Mouse (Mus musculus) heart, embryonic 10.5 days (tissue): ENCODE data around the gene Cand2. TPM values are rescaled to one million over a fixed set of nuclear protein-coding genes. Genes with fewer than 3 reads are reported as not detected.
"Not testable (repeated sequence)": the region's sequence is repeated elsewhere in the genome, so short reads cannot be mapped to it uniquely, and the experiment has no call there.

Experiments
- DNase-seq: peaks from one replicate; pipeline ENCODE4 v3.0.0-alpha.2; 2017; ENCODE audit warnings: low spot score
- H3K27ac ChIP-seq: fragments of 300-500 bp; sonication (generic); 2 replicates; pipeline ENCODE4 v1.5.1; 2016; ENCODE audit warnings: mild to moderate bottlenecking
- H3K27me3 ChIP-seq: fragments of 300-500 bp; sonication (generic); 2 replicates; pipeline ENCODE4 v1.6.1; 2016; ENCODE audit warnings: mild to moderate bottlenecking; ENCODE audit not compliant: poor library complexity, insufficient read depth, severe bottlenecking
- H3K36me3 ChIP-seq: fragments of 300-500 bp; sonication (generic); 2 replicates; pipeline ENCODE4 v1.6.1; 2016; ENCODE audit warnings: mild to moderate bottlenecking, moderate library complexity
- H3K4me1 ChIP-seq: fragments of 300-500 bp; sonication (generic); 2 replicates; pipeline ENCODE4 v1.6.1; 2016; ENCODE audit warnings: mild to moderate bottlenecking
- H3K4me3 ChIP-seq: fragments of 300-500 bp; sonication (generic); 2 replicates; pipeline ENCODE4 v1.5.1; 2016; ENCODE audit warnings: mild to moderate bottlenecking, moderate library complexity
- H3K9me3 ChIP-seq: fragments of 300-500 bp; sonication (generic); 2 replicates; pipeline ENCODE4 v1.6.1; 2016; ENCODE audit warnings: mild to moderate bottlenecking, moderate library complexity
- WGBS: fragments of 180-500 bp; shearing (Covaris S2); methylation state at CpG from one replicate; pipeline ENCODE4 v1.1.7; 2016; 5-methylcytosine and 5-hydroxymethylcytosine counted together
- polyA plus RNA-seq: library from polyadenylated mRNA; unstranded; fragments of >200 nt; fragmentation: Nextera tagmentation; extraction: Ambion mirVana; gene quantifications from 2 replicates; pipeline ENCODE4 v1.2.1, GENCODE M21; 2016

Cand2 gene
- polyA plus RNA-seq, 1 experiment from 2014 or later, result 60.0 TPM

DNA sequence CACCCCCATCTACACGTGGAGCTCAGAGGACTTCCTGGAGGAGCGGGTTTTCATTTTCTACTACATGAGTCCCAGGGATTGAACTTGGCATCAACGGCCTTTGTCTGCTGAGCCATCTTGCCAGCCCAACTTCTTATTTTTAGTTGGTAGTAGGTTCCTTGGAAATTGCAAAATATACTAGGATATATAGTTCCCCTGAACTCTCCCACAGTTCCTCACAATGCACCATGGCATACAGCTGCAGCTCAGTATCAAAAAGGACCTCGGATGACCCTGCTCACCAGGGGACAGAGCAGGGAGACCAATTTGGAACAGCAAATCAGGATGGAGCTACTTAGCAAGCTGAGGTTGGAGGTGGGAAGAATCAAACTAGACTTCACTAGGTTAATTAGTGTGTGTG is 40.7 kb downstream of the Cand2 start:
- WGBS, result 74% methylated on average over 4 of the region's 4 CpGs
- Histone ChIP-seq H3K9me3 (no peaks in the 10 kb centered on the region), H3K27me3 (no peaks in the 10 kb centered on the region), H3K4me3 (no peak overlapping the region), H3K36me3 (no peaks in the 10 kb centered on the region), H3K27ac (no peak overlapping the region), H3K4me1 (peaks cover 13% of the 10 kb centered on the region)
- no peak for DNase-seq

DNA sequence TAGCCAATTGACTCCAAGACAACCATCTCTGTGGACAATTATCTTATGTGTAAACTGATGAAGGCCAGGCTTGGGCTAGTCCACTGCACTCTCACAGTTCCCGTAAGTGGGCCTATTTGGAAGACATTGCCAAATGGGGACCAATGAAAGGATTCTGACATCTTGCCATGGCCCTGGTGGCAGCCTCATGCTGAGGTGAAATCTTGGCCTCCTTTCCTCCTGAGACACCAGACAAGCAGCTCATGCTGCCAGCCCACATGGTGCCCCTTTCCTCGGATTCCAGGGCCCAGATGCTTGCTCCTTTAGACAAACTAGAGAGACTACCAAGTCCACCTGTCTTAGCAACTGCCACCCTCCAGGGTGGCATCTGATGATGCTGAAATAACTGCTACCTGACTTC is 43.8 kb downstream of the Cand2 start:
- Histone ChIP-seq H3K4me1 (peaks cover 13% of the 10 kb centered on the region), H3K4me3 (no peak overlapping the region), H3K27ac (no peak overlapping the region), H3K9me3 (no peaks in the 10 kb centered on the region), H3K36me3 (no peaks in the 10 kb centered on the region), H3K27me3 (no peaks in the 10 kb centered on the region)
- whole genome bisulfite sequencing, result 66% methylated on average over 2 of the region's 2 CpGs
- DNase-seq, result no peak

DNA sequence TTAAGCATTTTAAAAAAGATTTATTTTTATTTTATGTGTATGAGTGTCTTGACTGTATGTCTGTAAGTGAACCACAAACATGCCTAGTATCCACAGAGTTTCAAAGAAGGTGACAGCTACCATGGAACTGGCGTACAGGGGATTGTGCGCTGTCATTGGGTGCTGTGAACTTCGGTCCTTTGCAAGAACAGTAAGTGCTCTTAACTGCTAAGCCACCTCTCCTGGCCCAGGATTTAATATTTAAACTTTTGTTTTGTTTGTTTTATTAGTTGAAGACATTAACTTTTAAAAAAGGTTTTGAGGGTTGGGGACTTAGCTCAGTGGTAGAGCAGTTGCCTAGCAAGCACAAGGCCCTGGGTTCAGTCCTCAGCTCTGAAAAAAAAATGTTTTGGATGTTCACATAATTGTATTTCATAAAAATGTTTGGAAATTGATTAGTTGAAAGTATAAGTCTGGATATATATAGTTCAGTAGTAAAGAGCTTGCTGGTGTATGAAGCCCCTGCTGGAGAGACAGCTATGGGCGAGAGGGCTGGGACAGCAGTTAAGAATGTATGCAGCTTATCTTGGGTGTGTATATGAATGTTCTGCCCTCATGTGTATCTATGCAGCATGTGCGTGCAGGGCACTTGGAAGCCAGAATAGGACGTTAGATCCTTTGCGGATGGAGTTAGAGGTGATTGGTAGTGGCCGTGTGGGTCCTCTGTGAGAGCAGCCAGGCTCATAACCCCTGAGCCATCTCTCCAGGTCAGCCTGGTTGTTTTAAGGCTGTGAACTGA is 47.1 kb downstream of the Cand2 start:
- 81% methylated on average over 8 of the region's 8 CpGs for WGBS

GRCm38 (mm10) chr6:115823850-115824464 is 49.6 kb downstream of the Cand2 start:
- H3K4me3 ChIP-seq, result peak overlapping the region; percentile 35
- WGBS, result 3% methylated on average over 5 of the region's 11 CpGs
- peak overlapping the region; percentile 57; the same call in 1 of the 2 replicates for H3K27ac ChIP-seq

More for the DNA sequence above, 47.1 kb downstream of the Cand2 start:
- Histone ChIP-seq H3K36me3 (no peaks in the 10 kb centered on the region), H3K27ac (no peak overlapping the region), H3K9me3 (no peaks in the 10 kb centered on the region), H3K4me1 (peaks cover 8% of the 10 kb centered on the region; the same call in 1 of the 2 replicates), H3K27me3 (no peaks in the 10 kb centered on the region), H3K4me3 (no peak overlapping the region)
- DNase-seq, result no peak

GRCm38 (mm10) chr6:115830779-115831601 is 56.7 kb downstream of the Cand2 start:
- H3K4me1 ChIP-seq, result no peaks in the 10 kb centered on the region
- no peak overlapping the region for H3K4me3 ChIP-seq
- no peak overlapping the region for H3K27ac ChIP-seq
- H3K36me3 ChIP-seq, result peaks cover 3% of the 10 kb centered on the region; the same call in 1 of the 2 replicates
- no peaks in the 10 kb centered on the region for H3K27me3 ChIP-seq
- no peak for DNase-seq
- H3K9me3 ChIP-seq, result no peaks in the 10 kb centered on the region
- 81% methylated on average over 6 of the region's 6 CpGs for WGBS

More at GRCm38 (mm10) chr6:115823850-115824464, 49.6 kb downstream of the Cand2 start:
- H3K4me1 ChIP-seq, H3K36me3 ChIP-seq, H3K9me3 ChIP-seq, H3K27me3 ChIP-seq: not testable (repeated sequence)
- DNase-seq, result peak; percentile 94

DNA sequence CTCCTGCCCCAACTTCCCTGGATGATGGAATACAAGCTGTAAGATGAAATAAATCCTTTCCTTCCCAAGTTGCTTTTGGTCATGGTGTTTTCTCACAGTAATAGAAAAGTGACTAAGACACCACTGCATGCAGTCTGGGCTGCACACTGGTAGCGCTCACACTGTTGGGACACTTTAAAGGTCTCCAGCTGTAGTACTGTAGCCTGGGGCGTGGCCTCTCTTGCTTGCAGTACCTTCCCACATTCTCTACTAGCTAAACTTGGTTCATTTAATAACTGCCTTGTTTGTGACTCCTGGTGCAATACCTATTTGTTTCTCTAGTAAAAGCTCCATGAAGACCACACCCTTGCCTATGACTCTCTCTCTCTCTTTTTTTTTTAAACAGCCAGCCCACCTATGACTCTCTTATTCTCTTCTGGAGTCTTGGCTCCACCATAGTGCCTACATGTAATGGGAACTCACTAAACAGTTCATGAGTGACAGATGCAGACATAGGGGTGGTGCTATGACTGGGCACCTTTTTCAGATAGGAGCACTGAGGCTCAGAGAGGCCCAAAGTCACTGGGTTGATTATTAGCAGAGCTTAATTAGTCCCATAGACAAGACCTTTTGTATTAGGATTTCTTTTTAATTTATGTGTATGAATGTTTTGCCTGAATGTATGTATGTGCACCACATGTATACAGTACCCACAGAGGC is 58.0 kb downstream of the Cand2 start:
- Histone ChIP-seq H3K9me3 (no peaks in the 10 kb centered on the region), H3K4me1 (no peaks in the 10 kb centered on the region), H3K27me3 (no peaks in the 10 kb centered on the region), H3K4me3 (no peak overlapping the region), H3K36me3 (peaks cover 3% of the 10 kb centered on the region; the same call in 1 of the 2 replicates), H3K27ac (no peak overlapping the region)
- WGBS, result 87% methylated on average over 2 of the region's 2 CpGs
- no peak for DNase-seq

DNA sequence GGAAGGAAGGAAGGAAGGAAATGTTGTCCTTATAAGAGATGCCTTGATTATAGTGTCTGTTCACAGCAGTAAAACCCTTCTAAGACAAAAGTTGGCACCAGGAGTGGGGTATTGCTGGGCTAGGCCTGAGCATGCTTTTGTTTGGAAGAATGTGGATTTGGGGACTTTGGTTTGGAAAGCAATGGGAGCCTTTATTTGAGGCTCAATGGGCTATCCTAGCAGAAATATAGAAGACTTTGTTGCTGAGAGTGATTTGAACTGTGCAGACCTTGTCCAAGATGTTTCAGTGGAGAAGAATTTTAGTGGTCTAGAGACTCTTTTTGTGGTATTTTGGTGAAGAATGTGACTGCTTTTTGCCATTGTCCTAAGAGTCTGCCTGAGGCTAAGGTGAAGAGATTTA is 59.5 kb downstream of the Cand2 start:
- peaks cover 3% of the 10 kb centered on the region; the same call in 1 of the 2 replicates for H3K36me3 ChIP-seq
- DNase-seq, result no peak
- H3K4me1 ChIP-seq, result peaks cover 15% of the 10 kb centered on the region
- no peak overlapping the region for H3K4me3 ChIP-seq
- no peak overlapping the region for H3K27ac ChIP-seq
- H3K27me3 ChIP-seq, result no peaks in the 10 kb centered on the region
- H3K9me3 ChIP-seq, result no peaks in the 10 kb centered on the region

- peak; percentile 94 for DNase-seq
- Histone ChIP-seq H3K4me3 (peak within 1 kb of the TSS; percentile 60), H3K27me3 (no peaks in the 10 kb centered on the region), H3K9me3 (no peaks in the 10 kb centered on the region), H3K27ac (peak within 1 kb of the TSS; percentile 76), H3K36me3 (peaks cover 19% of the 10 kb centered on the region), H3K4me1 (peaks cover 20% of the 10 kb centered on the region)
- WGBS, result 1% methylated on average over 19 of the region's 19 CpGs
Measured at GRCm38 (mm10) chr6:115838161-115838597, 63.8 kb downstream of the Cand2 start, which contains the start of gene Efcab12. TSS of gene Efcab12 (minus strand) at chr6:115838412.

- H3K4me3 ChIP-seq, result peak overlapping the region; percentile 60
- peaks cover 20% of the 10 kb centered on the region for H3K4me1 ChIP-seq
- no peaks in the 10 kb centered on the region for H3K9me3 ChIP-seq
- no peak for DNase-seq
- H3K27me3 ChIP-seq, result no peaks in the 10 kb centered on the region
- H3K36me3 ChIP-seq, result peaks cover 24% of the 10 kb centered on the region
- WGBS, result 64% methylated on average over 5 of the region's 5 CpGs
- peak overlapping the region; percentile 76; the same call in 1 of the 2 replicates for H3K27ac ChIP-seq
Measured at GRCm38 (mm10) chr6:115838745-115839144, 64.4 kb downstream of the Cand2 start.

- WGBS, result 91% methylated on average over 4 of the region's 4 CpGs
- H3K27me3 ChIP-seq, result no peaks in the 10 kb centered on the region
- no peak overlapping the region for H3K27ac ChIP-seq
- H3K4me1 ChIP-seq, result no peaks in the 10 kb centered on the region
- H3K36me3 ChIP-seq, result peaks cover 54% of the 10 kb centered on the region
- DNase-seq, result no peak
- H3K4me3 ChIP-seq, result no peak overlapping the region
- no peaks in the 10 kb centered on the region for H3K9me3 ChIP-seq
Measured at GRCm38 (mm10) chr6:115845006-115845405, 70.7 kb downstream of the Cand2 start.

GRCm38 (mm10) chr6:115846640-115847411 is 72.5 kb downstream of the Cand2 start:
- no peak for DNase-seq
- Histone ChIP-seq H3K4me3 (no peak overlapping the region), H3K4me1 (0 out of 2 replicates have a peak, but pooled peaks cover 3% of the 10 kb centered on the region), H3K27ac (no peak overlapping the region), H3K27me3 (no peaks in the 10 kb centered on the region), H3K9me3 (no peaks in the 10 kb centered on the region), H3K36me3 (peaks cover 52% of the 10 kb centered on the region)
- WGBS, result 38% methylated on average over 8 of the region's 8 CpGs
